Mouse (Mus musculus) testis, adult 2 months (tissue): ENCODE measurements around the gene Ttc28.

Source experiments
- CTCF ChIP-seq: fragments of 200-500 bp; IDR thresholded peaks from 2 replicates; pipeline ENCODE4 v1.5.1; 2012; ENCODE audit warnings: low read depth, mild to moderate bottlenecking, inconsistent platforms, low read length, moderate library complexity; ENCODE audit not compliant: control insufficient read depth, insufficient read depth, insufficient replicate concordance
- POLR2A ChIP-seq: fragments of 200-500 bp; IDR thresholded peaks from 2 replicates; pipeline ENCODE4 v1.6.1; 2012; ENCODE audit warnings: low read depth, mild to moderate bottlenecking, inconsistent platforms, low read length, moderate library complexity; ENCODE audit not compliant: control insufficient read depth

DNA sequence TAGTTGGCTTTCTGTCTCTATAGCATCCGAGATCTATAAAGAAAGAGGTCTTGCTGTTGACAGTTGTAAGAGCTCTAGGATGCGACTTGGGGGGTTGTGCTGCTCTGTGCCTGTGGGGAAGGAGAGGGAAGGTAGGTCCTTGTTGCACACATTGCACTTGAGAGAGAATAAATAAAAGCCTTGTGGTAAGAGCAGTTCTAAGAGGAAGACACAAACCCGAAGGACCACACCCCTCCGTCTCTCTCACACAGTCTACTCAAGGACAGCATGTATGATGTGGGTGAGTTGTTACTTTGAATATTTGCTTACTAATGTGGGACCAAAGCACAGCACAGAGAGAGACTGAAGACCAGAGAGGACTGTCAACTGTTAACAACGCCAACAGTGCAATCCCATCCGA, 160.2 kb downstream of the Ttc28 start:
- TF ChIP-seq CTCF (no peak), POLR2A (no peak)
